Mouse (Mus musculus): Measurements from ENCODE around the gene Ndufs8. TPM values are rescaled to one million over a fixed set of nuclear protein-coding genes. Genes with fewer than 3 reads are reported as not detected.

Gene Ndufs8
- polyA plus RNA-seq, 1 experiment from 2014 or later = 271 TPM

DNA sequence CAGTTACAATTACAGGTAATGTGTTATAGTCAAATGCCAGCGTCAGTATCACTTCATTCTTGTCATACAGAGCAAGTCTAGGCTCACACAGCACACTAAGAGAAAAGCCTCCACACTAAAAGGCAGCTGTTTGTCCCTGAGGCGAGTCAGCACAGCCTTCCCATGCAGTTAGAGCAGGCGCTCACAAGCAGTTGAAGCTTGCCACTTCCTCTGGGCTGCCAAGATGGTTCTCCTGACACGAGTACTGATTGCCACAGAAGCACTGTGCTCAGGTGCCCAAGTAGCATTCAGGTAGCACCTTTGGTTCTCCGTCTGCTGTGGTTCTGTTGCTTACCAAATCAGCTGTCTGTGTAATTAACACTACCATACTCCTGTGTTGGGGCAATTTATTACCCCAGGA lies 23.5 kb downstream of the Ndufs8 start:
- no peak overlapping the region for H3K4me2 ChIP-seq (ENCODE audit: low read depth, low read length)
- no peak overlapping the region for H3K9ac ChIP-seq (ENCODE audit: low read length)
- H3K4me1 ChIP-seq (ENCODE audit: control insufficient read depth, insufficient read depth, low read length) = peaks cover 4% of the 10 kb centered on the region; the same call in 1 of the 2 replicates
- peaks cover 24% of the 10 kb centered on the region for H3K36me3 ChIP-seq (ENCODE audit: control insufficient read depth, insufficient read depth, low read length)
- H3K9me3 ChIP-seq (replicated peaks; ENCODE audit: control insufficient read depth, low read length) = no peaks in the 10 kb centered on the region
- no peaks in the 10 kb centered on the region for H3K27me3 ChIP-seq (ENCODE audit: control insufficient read depth, insufficient read depth, low read length)
- 88% methylated on average over 5 of the region's 5 CpGs for WGBS
- ATAC-seq (ENCODE audit: insufficient read depth, low FRiP score) = no peak
- H3K27ac ChIP-seq (ENCODE audit: low read length) = no peak overlapping the region
- H3K4me3 ChIP-seq (replicated peaks; ENCODE audit: low read length) = no peak overlapping the region

- peaks cover 1% of the 10 kb centered on the region; the same call in 1 of the 2 replicates for H3K36me3 ChIP-seq (ENCODE audit: control insufficient read depth, insufficient read depth, low read length)
- H3K4me1 ChIP-seq (ENCODE audit: control insufficient read depth, insufficient read depth, low read length) = peaks cover 19% of the 10 kb centered on the region
- no peaks in the 10 kb centered on the region for H3K9me3 ChIP-seq (replicated peaks; ENCODE audit: control insufficient read depth, low read length)
- no peak overlapping the region for H3K27ac ChIP-seq (ENCODE audit: low read length)
- H3K27me3 ChIP-seq (ENCODE audit: control insufficient read depth, insufficient read depth, low read length) = no peaks in the 10 kb centered on the region
- H3K4me2 ChIP-seq (ENCODE audit: low read depth, low read length) = no peak overlapping the region
- no peak overlapping the region for H3K9ac ChIP-seq (ENCODE audit: low read length)
- no peak overlapping the region for H3K4me3 ChIP-seq (replicated peaks; ENCODE audit: low read length)
- no peak for ATAC-seq (ENCODE audit: insufficient read depth, low FRiP score)
- 47% methylated on average over 6 of the region's 6 CpGs for WGBS
Observed at GRCm38 (mm10) chr19:3884325-3884990, 28.1 kb downstream of the Ndufs8 start.

GRCm38 (mm10) chr19:3882214-3882613 lies 30.4 kb downstream of the Ndufs8 start:
- 73% methylated on average over 4 of the region's 4 CpGs for WGBS
- no peak overlapping the region for H3K4me2 ChIP-seq (ENCODE audit: low read depth, low read length)
- H3K4me3 ChIP-seq (replicated peaks; ENCODE audit: low read length) = no peak overlapping the region
- no peak for ATAC-seq (ENCODE audit: insufficient read depth, low FRiP score)
- H3K9ac ChIP-seq (ENCODE audit: low read length) = no peak overlapping the region
- 0 out of 2 replicates have a peak overlapping the region, but pooled peaks have one; percentile 2 for H3K27ac ChIP-seq (ENCODE audit: low read length)
- H3K27me3 ChIP-seq (ENCODE audit: control insufficient read depth, insufficient read depth, low read length) = no peaks in the 10 kb centered on the region
- peaks cover 19% of the 10 kb centered on the region for H3K4me1 ChIP-seq (ENCODE audit: control insufficient read depth, insufficient read depth, low read length)
- H3K9me3 ChIP-seq (replicated peaks; ENCODE audit: control insufficient read depth, low read length) = no peaks in the 10 kb centered on the region
- no peaks in the 10 kb centered on the region for H3K36me3 ChIP-seq (ENCODE audit: control insufficient read depth, insufficient read depth, low read length)

DNA sequence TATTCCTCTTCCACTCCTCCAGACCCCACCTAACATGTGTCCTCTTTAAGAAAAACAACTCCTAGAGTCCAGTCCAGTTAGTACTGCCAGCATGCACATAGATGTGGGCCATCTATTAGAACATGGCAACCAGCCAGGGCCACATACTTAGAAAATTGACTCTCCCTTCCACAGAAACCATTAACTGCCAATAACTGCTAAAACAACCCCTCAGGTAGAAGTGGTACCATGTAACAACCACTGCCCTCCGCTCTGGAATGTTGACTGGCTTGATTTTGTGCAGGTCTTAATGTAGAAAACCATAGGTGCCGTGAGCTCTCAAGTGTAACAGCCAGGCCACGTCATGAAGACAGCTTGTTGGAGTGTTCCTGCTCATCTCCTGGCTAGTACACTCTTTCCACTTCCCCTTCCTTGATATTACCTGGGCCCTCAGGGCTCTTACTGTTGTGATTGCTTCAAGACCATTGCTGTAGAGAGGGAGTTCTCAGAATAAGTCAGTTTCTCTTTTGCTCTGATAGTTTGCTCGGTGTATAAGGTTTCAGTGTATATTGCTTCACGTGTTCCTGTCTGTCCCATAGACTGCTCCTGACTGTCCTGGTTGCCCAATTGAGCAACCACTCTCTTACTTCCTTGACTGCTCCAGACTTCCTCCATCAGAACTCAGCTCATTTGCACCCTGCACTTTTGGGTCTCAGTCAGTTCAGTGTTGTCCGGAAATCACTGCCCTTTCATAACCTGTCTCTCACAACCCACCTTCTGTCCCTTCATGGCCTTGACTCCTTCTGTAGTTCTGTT lies 32.3 kb downstream of the Ndufs8 start:
- Histone ChIP-seq H3K9me3 (replicated peaks; ENCODE audit: control insufficient read depth, low read length) (no peaks in the 10 kb centered on the region), H3K9ac (ENCODE audit: low read length) (no peak overlapping the region), H3K36me3 (ENCODE audit: control insufficient read depth, insufficient read depth, low read length) (no peaks in the 10 kb centered on the region), H3K27me3 (ENCODE audit: control insufficient read depth, insufficient read depth, low read length) (no peaks in the 10 kb centered on the region), H3K4me1 (ENCODE audit: control insufficient read depth, insufficient read depth, low read length) (peaks cover 23% of the 10 kb centered on the region), H3K4me3 (replicated peaks; ENCODE audit: low read length) (no peak overlapping the region), H3K4me2 (ENCODE audit: low read depth, low read length) (no peak overlapping the region), H3K27ac (ENCODE audit: low read length) (no peak overlapping the region; the same call in 1 of the 2 replicates)
- ATAC-seq (ENCODE audit: insufficient read depth, low FRiP score) = no peak
- 85% methylated on average over 6 of the region's 6 CpGs for WGBS

GRCm38 (mm10) chr19:3875045-3875444 lies 37.5 kb downstream of the Ndufs8 start:
- H3K4me2 ChIP-seq (ENCODE audit: low read depth, low read length) = no peak overlapping the region
- H3K4me3 ChIP-seq (replicated peaks; ENCODE audit: low read length) = no peak overlapping the region
- 70% methylated on average over 7 of the region's 7 CpGs for WGBS
- peak overlapping the region; percentile 58; the same call in 1 of the 2 replicates for H3K27ac ChIP-seq (ENCODE audit: low read length)
- H3K27me3 ChIP-seq (ENCODE audit: control insufficient read depth, insufficient read depth, low read length) = no peaks in the 10 kb centered on the region
- no peaks in the 10 kb centered on the region for H3K9me3 ChIP-seq (replicated peaks; ENCODE audit: control insufficient read depth, low read length)
- H3K9ac ChIP-seq (ENCODE audit: low read length) = no peak overlapping the region
- no peaks in the 10 kb centered on the region for H3K36me3 ChIP-seq (ENCODE audit: control insufficient read depth, insufficient read depth, low read length)
- peaks cover 14% of the 10 kb centered on the region; the same call in 1 of the 2 replicates for H3K4me1 ChIP-seq (ENCODE audit: control insufficient read depth, insufficient read depth, low read length)
- ATAC-seq (ENCODE audit: insufficient read depth, low FRiP score) = peak; percentile 44; the same call in 1 of the 2 replicates

DNA sequence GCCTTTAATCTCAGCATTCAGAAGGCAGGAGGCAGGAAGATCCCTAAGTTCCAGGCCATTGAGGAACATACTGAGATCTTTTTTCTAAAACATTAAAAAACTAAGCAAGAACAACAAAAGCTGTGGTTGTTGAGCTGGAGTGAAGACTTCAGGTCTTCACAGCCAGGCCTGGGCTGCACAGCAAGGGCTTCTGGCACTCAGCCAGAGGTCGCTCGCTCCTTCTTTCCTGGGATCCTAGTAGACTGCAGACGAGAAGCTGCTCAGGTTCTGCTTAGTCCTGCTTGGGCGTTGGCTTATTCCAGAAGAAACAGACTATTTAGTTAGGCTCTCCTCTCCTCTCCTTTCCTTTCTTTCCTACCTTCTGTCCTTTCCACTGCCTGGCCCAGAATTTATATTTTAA lies 40.2 kb downstream of the Ndufs8 start:
- no peak overlapping the region for H3K4me3 ChIP-seq (replicated peaks; ENCODE audit: low read length)
- WGBS = 44% methylated on average over 4 of the region's 4 CpGs

GRCm38 (mm10) chr19:3871468-3871867 lies 41.1 kb downstream of the Ndufs8 start:
- Histone ChIP-seq H3K4me1 (ENCODE audit: control insufficient read depth, insufficient read depth, low read length) (peaks cover 10% of the 10 kb centered on the region; the same call in 1 of the 2 replicates), H3K9me3 (replicated peaks; ENCODE audit: control insufficient read depth, low read length) (no peaks in the 10 kb centered on the region), H3K4me3 (replicated peaks; ENCODE audit: low read length) (no peak overlapping the region), H3K9ac (ENCODE audit: low read length) (no peak overlapping the region), H3K27ac (ENCODE audit: low read length) (no peak overlapping the region), H3K27me3 (ENCODE audit: control insufficient read depth, insufficient read depth, low read length) (no peaks in the 10 kb centered on the region), H3K4me2 (ENCODE audit: low read depth, low read length) (no peak overlapping the region), H3K36me3 (ENCODE audit: control insufficient read depth, insufficient read depth, low read length) (no peaks in the 10 kb centered on the region)
- no peak for ATAC-seq (ENCODE audit: insufficient read depth, low FRiP score)

More for the DNA sequence above, 40.2 kb downstream of the Ndufs8 start:
- ATAC-seq (ENCODE audit: insufficient read depth, low FRiP score) = no peak
- no peak overlapping the region for H3K4me2 ChIP-seq (ENCODE audit: low read depth, low read length)
- H3K36me3 ChIP-seq (ENCODE audit: control insufficient read depth, insufficient read depth, low read length) = no peaks in the 10 kb centered on the region
- H3K9ac ChIP-seq (ENCODE audit: low read length) = no peak overlapping the region
- H3K9me3 ChIP-seq (replicated peaks; ENCODE audit: control insufficient read depth, low read length) = no peaks in the 10 kb centered on the region
- no peak overlapping the region for H3K27ac ChIP-seq (ENCODE audit: low read length)
- H3K27me3 ChIP-seq (ENCODE audit: control insufficient read depth, insufficient read depth, low read length) = no peaks in the 10 kb centered on the region
- H3K4me1 ChIP-seq (ENCODE audit: control insufficient read depth, insufficient read depth, low read length) = peaks cover 10% of the 10 kb centered on the region; the same call in 1 of the 2 replicates

GRCm38 (mm10) chr19:3868290-3868689 lies 44.3 kb downstream of the Ndufs8 start:
- no peak overlapping the region for H3K9ac ChIP-seq (ENCODE audit: low read length)
- 86% methylated on average over 1 of the region's 1 CpGs for WGBS

GRCm38 (mm10) chr19:3864960-3865359 lies 47.6 kb downstream of the Ndufs8 start:
- H3K27me3 ChIP-seq (ENCODE audit: control insufficient read depth, insufficient read depth, low read length) = no peaks in the 10 kb centered on the region
- peaks cover 2% of the 10 kb centered on the region for H3K36me3 ChIP-seq (ENCODE audit: control insufficient read depth, insufficient read depth, low read length)
- H3K9me3 ChIP-seq (replicated peaks; ENCODE audit: control insufficient read depth, low read length) = no peaks in the 10 kb centered on the region
- WGBS = 74% methylated on average over 2 of the region's 2 CpGs
- H3K4me3 ChIP-seq (replicated peaks; ENCODE audit: low read length) = no peak overlapping the region
- no peak for ATAC-seq (ENCODE audit: insufficient read depth, low FRiP score)
- no peak overlapping the region for H3K27ac ChIP-seq (ENCODE audit: low read length)
- H3K9ac ChIP-seq (ENCODE audit: low read length) = no peak overlapping the region
- no peak overlapping the region for H3K4me2 ChIP-seq (ENCODE audit: low read depth, low read length)
- no peaks in the 10 kb centered on the region; the same call in 1 of the 2 replicates for H3K4me1 ChIP-seq (ENCODE audit: control insufficient read depth, insufficient read depth, low read length)

More at GRCm38 (mm10) chr19:3868290-3868689, 44.3 kb downstream of the Ndufs8 start:
- no peak overlapping the region for H3K4me2 ChIP-seq (ENCODE audit: low read depth, low read length)
- H3K4me1 ChIP-seq (ENCODE audit: control insufficient read depth, insufficient read depth, low read length) = 0 out of 2 replicates have a peak, but pooled peaks cover 2% of the 10 kb centered on the region
- no peak for ATAC-seq (ENCODE audit: insufficient read depth, low FRiP score)
- H3K9me3 ChIP-seq (replicated peaks; ENCODE audit: control insufficient read depth, low read length) = no peaks in the 10 kb centered on the region
- H3K36me3 ChIP-seq (ENCODE audit: control insufficient read depth, insufficient read depth, low read length) = peaks cover 2% of the 10 kb centered on the region
- H3K4me3 ChIP-seq (replicated peaks; ENCODE audit: low read length) = no peak overlapping the region
- H3K27me3 ChIP-seq (ENCODE audit: control insufficient read depth, insufficient read depth, low read length) = no peaks in the 10 kb centered on the region
- H3K27ac ChIP-seq (ENCODE audit: low read length) = no peak overlapping the region

Measured in stomach, embryonic 16.5 days (tissue).